Mouse (Mus musculus) brown adipose tissue, adult 24 weeks (tissue): ENCODE measurements at regions not wholly inside any gene's neighbourhood (a gene's known extent, or its start where the extent isn't known, plus 50 kb on each side); places are given as distances from the start of the nearest gene placed in this dataset.
A peak's percentile ranks its signal among the peaks of the same experiment; 100 is the strongest.

Source experiments
- H3K27ac ChIP-seq: fragments of 200-500 bp; replicated peaks from 2 replicates; pipeline ENCODE4 v1.5.1; 2012; ENCODE audit warnings: low read depth, mild to moderate bottlenecking, low read length
- H3K4me1 ChIP-seq: fragments of 200-500 bp; 2 replicates; pipeline ENCODE4 v1.6.1; 2012; ENCODE audit warnings: low read length, mixed read lengths; ENCODE audit not compliant: control insufficient read depth, insufficient read depth, insufficient read length
- H3K4me3 ChIP-seq: fragments of 200-500 bp; 2 replicates; pipeline ENCODE4 v1.5.1; 2012; ENCODE audit warnings: low read depth, mild to moderate bottlenecking, low read length, moderate library complexity; ENCODE audit not compliant: insufficient read depth

DNA sequence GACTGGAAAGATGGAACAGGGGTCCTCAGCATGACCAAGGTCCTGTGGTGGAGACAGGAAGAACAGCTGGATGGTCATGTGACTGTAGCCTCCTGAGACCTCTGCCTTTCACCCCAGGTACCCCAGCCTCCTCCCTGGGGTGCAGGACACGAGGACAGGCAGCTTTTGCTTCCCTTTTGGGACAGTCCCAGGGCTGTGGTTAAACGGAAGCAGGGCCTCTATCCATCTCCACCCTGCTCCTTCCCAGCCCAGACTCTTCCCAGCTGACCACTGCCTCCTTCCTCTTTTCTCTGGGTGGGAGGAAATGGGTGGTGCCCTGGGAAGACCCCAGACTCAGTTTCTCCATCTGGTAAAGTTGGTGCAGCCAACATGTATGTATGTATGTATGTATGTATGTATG lies 62.0 kb upstream of the Tmem189 start:
- no peak overlapping the region for H3K27ac ChIP-seq
- peaks cover 13% of the 10 kb centered on the region for H3K4me1 ChIP-seq
- no peak overlapping the region for H3K4me3 ChIP-seq

DNA sequence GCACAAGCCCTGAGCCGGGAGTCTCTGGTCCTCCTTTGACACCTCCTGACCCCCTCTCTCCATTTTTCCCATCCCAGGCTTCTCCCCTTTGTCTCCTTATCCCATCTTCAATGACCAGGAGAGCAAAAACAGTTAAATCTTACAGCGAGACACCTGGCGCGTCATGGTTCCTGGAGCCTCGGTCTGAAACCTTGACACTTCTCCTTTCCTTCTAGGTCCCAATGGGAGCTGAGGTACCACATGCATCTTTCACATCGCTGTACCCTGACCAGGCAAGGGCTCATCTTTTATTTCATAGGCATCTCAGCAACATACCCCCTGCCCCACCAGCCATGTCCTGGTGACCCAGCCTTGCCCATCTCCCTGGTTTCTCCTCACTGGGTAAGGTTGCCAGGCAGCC lies 58.7 kb upstream of the Tmem189 start:
- H3K4me3 ChIP-seq, result no peak overlapping the region
- peaks cover 14% of the 10 kb centered on the region; the same call in 1 of the 2 replicates for H3K4me1 ChIP-seq
- no peak overlapping the region for H3K27ac ChIP-seq

DNA sequence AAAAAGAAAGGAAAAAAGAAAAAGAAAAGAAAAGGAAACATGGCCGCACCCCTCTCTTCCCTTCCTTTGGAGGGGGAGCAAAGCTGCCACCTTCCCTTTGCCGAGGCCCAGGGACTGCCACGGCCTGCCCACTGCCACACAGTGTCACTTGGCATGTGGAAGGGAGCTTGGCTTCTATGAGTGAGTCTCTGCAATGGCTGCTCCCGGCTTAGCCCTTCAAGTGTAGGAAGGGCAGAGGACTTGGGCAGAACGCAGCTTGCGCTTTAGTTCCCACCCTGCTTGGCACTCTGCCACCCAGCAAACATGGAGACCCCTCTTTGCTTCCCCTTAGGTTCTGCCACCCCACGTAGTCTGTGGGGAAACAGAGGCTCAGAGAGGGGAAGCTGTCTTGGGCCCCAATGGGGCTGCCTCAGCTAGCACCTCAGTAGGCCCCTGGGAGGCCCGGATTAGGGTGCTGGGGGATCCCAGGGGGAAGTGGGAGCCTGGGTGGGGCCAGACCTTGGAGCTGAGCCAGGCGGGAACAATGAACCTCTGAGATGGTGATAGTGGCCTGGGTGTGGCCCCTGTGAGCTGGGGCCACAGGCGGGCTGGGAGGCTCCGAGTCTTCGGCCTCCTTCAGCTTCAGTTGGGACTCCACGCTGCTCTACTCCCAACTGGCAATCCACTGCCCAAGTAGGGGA lies 57.7 kb upstream of the Tmem189 start:
- H3K4me1 ChIP-seq, result peaks cover 12% of the 10 kb centered on the region; the same call in 1 of the 2 replicates
- no peak overlapping the region for H3K4me3 ChIP-seq
- no peak overlapping the region for H3K27ac ChIP-seq

DNA sequence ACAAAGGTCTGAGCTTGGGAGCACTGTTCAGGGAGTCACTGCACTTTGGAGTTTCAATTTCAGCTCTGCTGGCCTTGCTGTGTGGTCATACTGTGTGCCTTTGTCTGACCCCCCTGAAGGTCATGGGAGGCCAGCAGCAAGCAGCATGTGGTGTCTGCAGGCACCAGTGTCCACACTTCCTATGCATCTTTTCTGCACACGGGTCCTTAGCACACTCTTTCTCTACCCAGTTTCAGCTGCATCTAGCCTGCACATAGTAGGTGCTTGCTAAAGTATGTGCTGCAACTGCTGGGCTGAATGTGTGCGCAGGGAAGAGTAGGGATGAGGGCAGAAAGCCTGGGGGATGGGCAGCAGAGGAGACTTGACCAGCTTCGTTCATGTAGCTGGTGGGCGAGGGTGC lies 56.7 kb upstream of the Tmem189 start:
- H3K27ac ChIP-seq, result no peak overlapping the region
- H3K4me3 ChIP-seq, result no peak overlapping the region
- H3K4me1 ChIP-seq, result peaks cover 12% of the 10 kb centered on the region; the same call in 1 of the 2 replicates

DNA sequence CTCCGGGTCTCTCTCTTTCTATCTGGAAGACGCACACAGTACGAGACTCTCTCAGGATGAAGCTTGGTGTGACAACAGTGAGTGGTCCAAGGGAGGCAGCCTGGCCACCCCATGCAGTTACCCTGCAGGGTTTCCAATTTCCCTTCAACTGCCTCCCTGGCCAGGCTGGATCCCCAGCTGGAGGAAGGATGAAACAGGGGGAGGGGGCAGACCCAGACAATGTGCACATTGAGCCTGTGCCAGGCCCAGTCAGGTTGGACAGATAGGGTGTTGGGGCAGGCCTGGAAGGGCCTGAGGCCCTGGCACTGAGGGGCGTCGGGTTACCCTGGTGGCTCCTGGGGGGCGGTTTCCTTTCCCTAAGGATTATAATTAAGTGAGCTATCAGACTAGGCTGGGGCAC lies 55.8 kb upstream of the Tmem189 start:
- no peak overlapping the region for H3K27ac ChIP-seq
- peaks cover 12% of the 10 kb centered on the region; the same call in 1 of the 2 replicates for H3K4me1 ChIP-seq
- no peak overlapping the region for H3K4me3 ChIP-seq

DNA sequence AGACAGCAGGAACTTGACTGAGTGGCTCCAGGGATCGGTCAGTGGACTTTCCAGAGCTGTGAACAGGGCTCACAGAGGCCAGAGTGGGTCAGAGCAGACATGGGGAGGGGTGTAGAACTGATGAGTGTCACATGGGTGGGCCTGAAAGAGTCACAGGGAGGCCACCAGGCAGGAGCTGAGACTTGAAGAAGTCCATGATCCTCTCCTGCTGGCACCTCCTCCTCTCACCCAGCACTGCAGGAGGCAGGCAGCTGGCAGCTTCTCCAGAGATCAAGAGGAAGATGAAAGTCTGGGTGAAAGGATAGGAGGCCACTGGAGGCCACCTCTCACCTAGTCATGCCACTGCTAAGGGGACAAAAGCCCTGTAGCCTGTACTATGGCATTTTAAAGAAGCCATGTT lies 54.5 kb upstream of the Tmem189 start:
- H3K4me3 ChIP-seq, result no peak overlapping the region
- peaks cover 12% of the 10 kb centered on the region; the same call in 1 of the 2 replicates for H3K4me1 ChIP-seq
- H3K27ac ChIP-seq, result peak overlapping the region; percentile 62

DNA sequence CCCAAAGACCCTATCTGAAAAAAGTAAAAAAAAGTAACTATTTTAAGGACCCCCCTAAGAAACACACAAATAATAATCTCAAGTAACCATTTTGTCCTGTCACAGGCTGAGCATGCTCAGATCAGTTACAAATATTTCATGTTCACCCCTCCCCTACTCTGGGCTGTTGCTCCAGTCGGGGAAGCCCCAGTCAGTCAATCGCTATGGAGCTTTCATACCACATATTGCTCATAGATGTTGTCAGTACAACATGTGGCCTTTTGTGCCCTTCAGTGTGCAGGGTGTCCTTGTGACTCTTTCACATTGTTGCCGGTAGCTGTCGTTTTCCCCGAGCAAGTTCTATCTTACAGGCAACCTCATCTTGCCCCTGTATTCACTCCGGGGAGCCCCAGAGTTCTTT lies 52.9 kb upstream of the Tmem189 start:
- H3K4me3 ChIP-seq, result no peak overlapping the region
- peaks cover 12% of the 10 kb centered on the region; the same call in 1 of the 2 replicates for H3K4me1 ChIP-seq
- H3K27ac ChIP-seq, result no peak overlapping the region

DNA sequence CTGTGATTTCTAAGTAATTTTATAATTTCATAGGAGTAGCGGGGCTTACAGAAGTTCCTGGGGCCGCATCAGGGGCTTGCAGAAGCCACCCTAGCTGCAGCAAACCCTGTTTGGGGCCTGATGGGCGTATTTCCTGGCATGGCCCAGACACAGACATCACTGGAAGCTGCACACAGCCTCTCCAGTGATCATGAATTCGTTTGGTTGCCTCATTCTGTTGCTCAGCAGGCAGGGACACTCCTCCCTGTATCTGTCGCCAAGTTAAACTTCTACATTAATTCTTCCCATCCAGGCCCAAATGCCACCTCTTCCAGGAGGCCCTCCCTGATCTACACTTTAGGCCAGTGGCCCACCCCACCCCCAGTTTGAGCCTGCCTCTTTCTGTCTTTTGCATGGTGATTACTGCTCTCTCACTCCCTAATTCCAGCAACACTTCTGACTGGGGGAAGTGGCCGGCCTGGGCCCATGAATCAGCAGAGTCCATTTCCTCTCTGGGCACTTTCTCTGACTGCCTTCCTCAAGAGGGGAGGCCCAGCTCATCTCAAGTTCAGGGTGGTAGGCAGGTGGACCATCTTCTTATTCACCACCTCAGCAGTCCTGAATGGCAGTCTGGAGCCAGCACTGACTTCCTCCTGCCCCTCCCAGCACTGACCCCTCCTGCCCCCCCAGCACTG lies 51.0 kb upstream of the Tmem189 start:
- H3K4me1 ChIP-seq, result peaks cover 6% of the 10 kb centered on the region; the same call in 1 of the 2 replicates
- H3K4me3 ChIP-seq, result no peak overlapping the region
- no peak overlapping the region; the same call in 1 of the 2 replicates for H3K27ac ChIP-seq
